Mouse (Mus musculus): Measurements from ENCODE around the gene Elmsan1. TPM values are rescaled to one million over a fixed set of nuclear protein-coding genes. Genes with fewer than 3 reads are reported as not detected.
A peak's percentile ranks its signal among the peaks of the same experiment; 100 is the strongest.

Elmsan1 gene
- total and polyA plus RNA-seq, 3 experiments: 21.4 to 140 (median 66.7) TPM

GRCm38 (mm10) chr12:84211021-84211538 is 7.6 kb downstream of the Elmsan1 start:
- Histone ChIP-seq H3K9me3 (replicated peaks) (no peaks in the 10 kb centered on the region), H3K36me3 (replicated peaks) (peaks cover 91% of the 10 kb centered on the region), H3K4me3 (ENCODE audit: low read depth, low read length) (no peak overlapping the region), H3K4me1 (ENCODE audit: insufficient read depth, low read depth, low read length) (peaks cover 86% of the 10 kb centered on the region), H3K27me3 (ENCODE audit: insufficient read depth, low read length) (no peaks in the 10 kb centered on the region)
- no peak for TF ChIP-seq GATA2 (IDR thresholded peaks at IDR 0.05; ENCODE audit: borderline replicate concordance, low read depth, low read length)
- TF ChIP-seq CTCF (IDR thresholded peaks at IDR 0.05; ENCODE audit: low read depth, low read length): no peak
- no peak for TF ChIP-seq TAL1 (conservative IDR thresholded peaks at IDR 0.05; ENCODE audit: low read depth, low read length)
- no peak for TF ChIP-seq GATA1 (IDR thresholded peaks at IDR 0.05; ENCODE audit: borderline replicate concordance, low read length)
- no peak for TF ChIP-seq POLR2AphosphoS5 (IDR thresholded peaks at IDR 0.05; ENCODE audit: insufficient replicate concordance, low read depth, low read length)
- ATAC-seq (ENCODE audit: extremely low read depth, insufficient number of reproducible peaks, low FRiP score, poor library complexity, severe bottlenecking) (no peak), DNase-seq (ENCODE audit: low spot score) (no peak)

GRCm38 (mm10) chr12:84210288-84210687 is 8.4 kb downstream of the Elmsan1 start:
- no peak for ATAC-seq (ENCODE audit: extremely low read depth, insufficient number of reproducible peaks, low FRiP score, poor library complexity, severe bottlenecking)
- Histone ChIP-seq H3K9me3 (replicated peaks) (no peaks in the 10 kb centered on the region), H3K4me1 (ENCODE audit: insufficient read depth, low read depth, low read length) (peaks cover 87% of the 10 kb centered on the region), H3K4me3 (ENCODE audit: low read depth, low read length) (no peak overlapping the region), H3K27me3 (ENCODE audit: insufficient read depth, low read length) (no peaks in the 10 kb centered on the region), H3K36me3 (replicated peaks) (peaks cover 91% of the 10 kb centered on the region)
- DNase-seq (ENCODE audit: low spot score): no peak
- no peak for TF ChIP-seq GATA1 (IDR thresholded peaks at IDR 0.05; ENCODE audit: borderline replicate concordance, low read length)

- no peaks in the 10 kb centered on the region for H3K27me3 ChIP-seq (ENCODE audit: insufficient read depth, low read length)
- no peak for DNase-seq (ENCODE audit: low spot score)
- TF ChIP-seq GATA2 (IDR thresholded peaks at IDR 0.05; ENCODE audit: borderline replicate concordance, low read depth, low read length) (no peak), TAL1 (conservative IDR thresholded peaks at IDR 0.05; ENCODE audit: low read depth, low read length) (no peak), GATA1 (IDR thresholded peaks at IDR 0.05; ENCODE audit: borderline replicate concordance, low read length) (no peak), CTCF (IDR thresholded peaks at IDR 0.05; ENCODE audit: low read depth, low read length) (no peak), POLR2AphosphoS5 (IDR thresholded peaks at IDR 0.05; ENCODE audit: insufficient replicate concordance, low read depth, low read length) (no peak)
- ATAC-seq (ENCODE audit: extremely low read depth, insufficient number of reproducible peaks, low FRiP score, poor library complexity, severe bottlenecking): no peak
- H3K4me3 ChIP-seq (ENCODE audit: low read depth, low read length): no peak overlapping the region
- H3K4me1 ChIP-seq (ENCODE audit: insufficient read depth, low read depth, low read length): peaks cover 90% of the 10 kb centered on the region
- H3K36me3 ChIP-seq (replicated peaks): peaks cover 88% of the 10 kb centered on the region
- H3K9me3 ChIP-seq (replicated peaks): no peaks in the 10 kb centered on the region
Measured at GRCm38 (mm10) chr12:84209093-84209492, 9.6 kb downstream of the Elmsan1 start.

GRCm38 (mm10) chr12:84207209-84207817 is 11.4 kb downstream of the Elmsan1 start:
- Histone ChIP-seq H3K4me1 (ENCODE audit: insufficient read depth, low read depth, low read length) (peaks cover 96% of the 10 kb centered on the region), H3K4me3 (ENCODE audit: low read depth, low read length) (peak overlapping the region; percentile 47; the same call in 1 of the 2 replicates), H3K9me3 (replicated peaks) (no peaks in the 10 kb centered on the region), H3K36me3 (replicated peaks) (peaks cover 73% of the 10 kb centered on the region), H3K27me3 (ENCODE audit: insufficient read depth, low read length) (no peaks in the 10 kb centered on the region)
- ATAC-seq (ENCODE audit: extremely low read depth, insufficient number of reproducible peaks, low FRiP score, poor library complexity, severe bottlenecking): no peak
- DNase-seq (ENCODE audit: low spot score): peak; percentile 40
- no peak for TF ChIP-seq POLR2AphosphoS5 (IDR thresholded peaks at IDR 0.05; ENCODE audit: insufficient replicate concordance, low read depth, low read length)
- no peak for TF ChIP-seq TAL1 (conservative IDR thresholded peaks at IDR 0.05; ENCODE audit: low read depth, low read length)
- no peak for TF ChIP-seq GATA1 (IDR thresholded peaks at IDR 0.05; ENCODE audit: borderline replicate concordance, low read length)
- no peak for TF ChIP-seq CTCF (IDR thresholded peaks at IDR 0.05; ENCODE audit: low read depth, low read length)
- no peak for TF ChIP-seq GATA2 (IDR thresholded peaks at IDR 0.05; ENCODE audit: borderline replicate concordance, low read depth, low read length)

- Histone ChIP-seq H3K36me3 (replicated peaks) (peaks cover 74% of the 10 kb centered on the region), H3K9me3 (replicated peaks) (no peaks in the 10 kb centered on the region), H3K4me1 (ENCODE audit: insufficient read depth, low read depth, low read length) (peaks cover 98% of the 10 kb centered on the region), H3K27me3 (ENCODE audit: insufficient read depth, low read length) (no peaks in the 10 kb centered on the region), H3K4me3 (ENCODE audit: low read depth, low read length) (peak overlapping the region; percentile 56; the same call in 1 of the 2 replicates)
- ATAC-seq (ENCODE audit: extremely low read depth, insufficient number of reproducible peaks, low FRiP score, poor library complexity, severe bottlenecking) (no peak), DNase-seq (ENCODE audit: low spot score) (peak; percentile 75)
- no peak for TF ChIP-seq POLR2AphosphoS5 (IDR thresholded peaks at IDR 0.05; ENCODE audit: insufficient replicate concordance, low read depth, low read length)
Measured at GRCm38 (mm10) chr12:84206525-84206924, 12.2 kb downstream of the Elmsan1 start.

GRCm38 (mm10) chr12:84205659-84206185 is 13.0 kb downstream of the Elmsan1 start:
- Histone ChIP-seq H3K4me3 (ENCODE audit: low read depth, low read length) (peak overlapping the region; percentile 34; the same call in 1 of the 2 replicates), H3K4me1 (ENCODE audit: insufficient read depth, low read depth, low read length) (peaks cover 97% of the 10 kb centered on the region), H3K9me3 (replicated peaks) (no peaks in the 10 kb centered on the region), H3K27me3 (ENCODE audit: insufficient read depth, low read length) (no peaks in the 10 kb centered on the region), H3K36me3 (replicated peaks) (peaks cover 72% of the 10 kb centered on the region)
- DNase-seq (ENCODE audit: low spot score): no peak
- no peak for TF ChIP-seq TAL1 (conservative IDR thresholded peaks at IDR 0.05; ENCODE audit: low read depth, low read length)
- TF ChIP-seq POLR2AphosphoS5 (IDR thresholded peaks at IDR 0.05; ENCODE audit: insufficient replicate concordance, low read depth, low read length): no peak
- TF ChIP-seq GATA2 (IDR thresholded peaks at IDR 0.05; ENCODE audit: borderline replicate concordance, low read depth, low read length): no peak
- TF ChIP-seq GATA1 (IDR thresholded peaks at IDR 0.05; ENCODE audit: borderline replicate concordance, low read length): no peak
- no peak for TF ChIP-seq CTCF (IDR thresholded peaks at IDR 0.05; ENCODE audit: low read depth, low read length)
- ATAC-seq (ENCODE audit: extremely low read depth, insufficient number of reproducible peaks, low FRiP score, poor library complexity, severe bottlenecking): no peak
